Mouse (Mus musculus): ENCODE measurements at regions not wholly inside any gene's neighbourhood (a gene's known extent, or its start where the extent isn't known, plus 50 kb on each side); places are given as distances from the start of the nearest gene placed in this dataset.

- no peak for ATAC-seq
Observed at GRCm38 (mm10) chr8:78162763-78163508, 50.2 kb upstream of the Ttc29 start.

Measured in activated CD4-positive, CD25-positive, alpha-beta regulatory T cell, adult 4 months (primary cell).